Mouse (Mus musculus) liver, adult 2 months (tissue): Measurements from ENCODE around the gene Ercc6l2.

ENCODE experiments used
- CTCF ChIP-seq: fragments of 200-500 bp; IDR thresholded peaks from 2 replicates; pipeline ENCODE4 v1.5.1; 2011; ENCODE audit warnings: low read depth, low read length, control low read depth
- POLR2A ChIP-seq: fragments of 200-500 bp; IDR thresholded peaks from 2 replicates; pipeline ENCODE4 v1.6.1; 2011; ENCODE audit warnings: low read length, control low read depth; ENCODE audit not compliant: insufficient read depth; ENCODE audit errors: extremely low read depth

GRCm38 (mm10) chr13:63917776-63918621 lies 103.0 kb downstream of the Ercc6l2 start:
- no peak for TF ChIP-seq CTCF
- TF ChIP-seq POLR2A = no peak
